Mouse (Mus musculus) erythroblast, embryonic 14.5 days (primary cell): ENCODE measurements around the gene Wnk1. TPM values are rescaled to one million over a fixed set of nuclear protein-coding genes. Genes with fewer than 3 reads are reported as not detected.

Source experiments
- H3K27me3 ChIP-seq: 2 replicates; pipeline ENCODE4 v1.6.1; 2012; ENCODE audit warnings: inconsistent platforms; ENCODE audit not compliant: control insufficient read depth
- H3K36me3 ChIP-seq: 2 replicates; pipeline ENCODE4 v1.6.1; 2012; ENCODE audit warnings: mild to moderate bottlenecking, inconsistent platforms; ENCODE audit not compliant: control insufficient read depth
- H3K4me1 ChIP-seq: 2 replicates; pipeline ENCODE4 v1.6.1; 2012; ENCODE audit warnings: inconsistent platforms; ENCODE audit not compliant: control insufficient read depth
- H3K4me3 ChIP-seq: replicated peaks from 2 replicates; pipeline ENCODE3; 2012; ENCODE audit warnings: moderate library complexity, mild to moderate bottlenecking, inconsistent platforms
- H3K9me3 ChIP-seq: 2 replicates; pipeline ENCODE4 v1.6.1; 2012; ENCODE audit warnings: low read length, inconsistent platforms, mixed read lengths; ENCODE audit not compliant: control insufficient read depth
- GATA1 ChIP-seq: IDR thresholded peaks from 2 replicates; pipeline ENCODE4 v1.6.1; 2012; ENCODE audit warnings: low read length, inconsistent platforms, mixed read lengths
- TAL1 ChIP-seq: IDR thresholded peaks from 3 replicates; pipeline ENCODE4 v1.6.1; 2012; ENCODE audit warnings: low read length, inconsistent platforms, mixed read lengths
- polyA plus RNA-seq: library from polyadenylated mRNA; stranded (reverse); fragments of >175 nt; gene quantifications from 2 replicates; pipeline ENCODE4 v1.2.3, GENCODE M21; 2012

The Wnk1 gene
- polyA plus RNA-seq, 1 experiment, result 4.3 TPM

DNA sequence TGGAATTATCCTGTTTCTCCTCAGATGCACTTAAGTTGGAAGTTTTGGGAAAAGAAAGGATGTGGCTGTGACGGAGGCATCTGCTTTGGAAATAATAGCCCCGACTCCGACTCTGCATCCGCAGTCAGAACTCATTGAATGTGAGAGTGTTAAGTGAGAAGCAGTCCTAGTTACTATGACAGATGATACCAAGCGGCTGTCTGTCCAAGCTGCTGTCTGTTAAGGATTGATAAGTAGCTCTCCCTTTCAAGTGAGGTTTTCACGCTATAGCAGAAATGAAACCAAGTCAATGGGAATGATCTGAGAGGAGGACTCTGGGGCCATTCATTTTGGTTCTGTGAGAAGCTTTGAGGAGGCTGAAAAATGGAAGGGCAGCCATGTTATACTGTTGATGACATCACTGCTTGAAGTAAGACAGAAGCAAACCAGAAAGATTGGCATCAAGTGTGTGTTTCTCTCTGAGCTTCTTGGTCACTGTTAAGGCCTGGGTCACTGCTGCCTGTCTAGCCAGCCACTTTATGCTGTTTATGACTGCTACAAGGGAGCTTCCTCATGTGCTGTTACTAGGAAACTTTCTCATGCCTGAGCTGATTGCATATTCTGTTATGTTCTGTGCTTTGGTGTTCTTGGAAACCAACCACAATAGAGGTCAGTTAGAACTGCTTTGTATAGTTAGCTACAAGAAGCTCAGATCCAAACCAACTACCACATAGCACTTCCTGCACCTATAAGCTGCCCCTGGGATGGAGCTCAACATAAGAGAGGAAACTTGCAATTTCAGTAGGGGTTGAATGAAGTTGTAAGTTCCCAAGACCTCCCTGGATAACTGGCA lies 38.4 kb upstream of the Wnk1 start:
- peaks cover 27% of the 10 kb centered on the region for H3K4me1 ChIP-seq
- no peaks in the 10 kb centered on the region for H3K36me3 ChIP-seq
- H3K27me3 ChIP-seq, result no peaks in the 10 kb centered on the region
- TF ChIP-seq GATA1 (0 out of 2 replicates have a peak, but pooled peaks have one; percentile 24), TAL1 (peak; percentile 63)
- H3K4me3 ChIP-seq, result peak overlapping the region; percentile 41
- H3K9me3 ChIP-seq, result no peaks in the 10 kb centered on the region

DNA sequence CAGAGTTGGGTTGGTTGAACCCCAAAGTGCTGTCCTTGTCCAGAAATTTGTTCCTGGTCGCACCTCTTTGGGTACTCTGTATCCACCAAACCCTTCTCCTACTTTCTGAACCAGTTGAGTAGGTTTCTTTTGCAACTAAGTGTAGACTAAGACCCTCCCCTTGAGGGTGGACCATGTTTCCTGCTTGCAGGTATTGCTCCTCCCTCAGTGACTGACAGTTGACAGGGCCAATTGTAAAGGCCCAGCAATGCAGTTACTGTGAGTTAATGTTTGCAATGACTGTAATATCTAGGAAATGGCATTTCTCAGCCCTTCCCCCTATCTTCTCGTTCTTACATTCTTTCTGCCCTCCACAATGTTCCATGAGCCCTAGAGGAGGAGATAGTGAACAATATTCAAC lies 34.2 kb upstream of the Wnk1 start:
- no peak for TF ChIP-seq GATA1
- TF ChIP-seq TAL1, result no peak

DNA sequence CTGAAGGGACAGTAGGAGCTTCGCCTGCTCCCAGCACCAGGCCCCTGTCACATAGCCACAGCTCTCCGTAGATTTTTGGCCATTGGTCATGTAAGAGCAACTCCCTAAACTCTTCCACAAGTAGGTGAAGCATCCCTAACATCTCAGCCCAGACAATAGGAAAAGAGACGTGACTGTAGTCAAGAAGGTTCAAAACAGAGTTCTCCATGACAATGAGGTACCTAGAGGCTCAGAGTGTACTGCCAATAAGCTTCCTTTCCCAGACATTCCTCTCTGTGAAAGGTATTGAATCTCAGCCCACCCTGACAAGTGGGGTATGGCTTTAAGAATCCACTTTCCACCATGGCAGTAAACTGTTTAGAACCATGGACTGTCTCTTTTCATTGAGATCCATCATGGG lies 31.1 kb upstream of the Wnk1 start:
- Histone ChIP-seq H3K36me3 (no peaks in the 10 kb centered on the region), H3K4me3 (no peak overlapping the region), H3K4me1 (peaks cover 11% of the 10 kb centered on the region), H3K27me3 (no peaks in the 10 kb centered on the region), H3K9me3 (no peaks in the 10 kb centered on the region)
- no peak for TF ChIP-seq TAL1
- no peak for TF ChIP-seq GATA1

More for the DNA sequence above, 34.2 kb upstream of the Wnk1 start:
- Histone ChIP-seq H3K9me3 (no peaks in the 10 kb centered on the region), H3K4me3 (no peak overlapping the region), H3K27me3 (no peaks in the 10 kb centered on the region), H3K36me3 (no peaks in the 10 kb centered on the region), H3K4me1 (peaks cover 20% of the 10 kb centered on the region)

DNA sequence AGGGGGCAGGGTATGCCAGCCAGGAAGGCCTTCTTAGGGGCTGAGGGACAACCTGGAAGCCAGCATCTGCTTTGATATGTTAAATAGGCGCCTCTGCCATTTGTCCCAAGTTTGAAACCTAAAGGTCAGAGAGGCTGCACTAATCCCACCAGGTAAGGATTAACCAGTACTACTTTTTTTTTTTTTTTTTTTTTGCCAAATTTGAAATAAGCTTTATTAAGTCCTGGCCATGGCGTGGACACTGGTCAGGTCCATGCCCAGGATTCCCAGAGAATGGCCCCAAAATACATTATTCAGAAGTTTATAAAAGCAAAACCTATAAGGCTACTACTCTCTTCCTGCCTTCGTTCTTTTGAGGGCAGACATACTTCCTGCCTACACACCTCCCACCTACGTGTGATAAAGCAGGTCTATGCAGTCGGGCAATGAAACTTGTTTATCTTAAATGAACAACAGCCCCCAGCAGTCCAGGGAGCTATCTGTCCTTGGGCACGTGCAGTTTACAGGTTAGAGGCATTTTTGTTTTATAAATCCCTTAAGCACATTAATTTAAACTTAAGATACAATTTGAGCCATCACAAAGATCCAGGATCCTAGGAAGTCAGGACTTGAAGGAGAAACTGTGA lies 27.2 kb upstream of the Wnk1 start:
- no peak for TF ChIP-seq TAL1
- no peak for TF ChIP-seq GATA1
- Histone ChIP-seq H3K4me1 (peaks cover 14% of the 10 kb centered on the region), H3K27me3 (no peaks in the 10 kb centered on the region), H3K36me3 (no peaks in the 10 kb centered on the region), H3K9me3 (no peaks in the 10 kb centered on the region), H3K4me3 (no peak overlapping the region)

DNA sequence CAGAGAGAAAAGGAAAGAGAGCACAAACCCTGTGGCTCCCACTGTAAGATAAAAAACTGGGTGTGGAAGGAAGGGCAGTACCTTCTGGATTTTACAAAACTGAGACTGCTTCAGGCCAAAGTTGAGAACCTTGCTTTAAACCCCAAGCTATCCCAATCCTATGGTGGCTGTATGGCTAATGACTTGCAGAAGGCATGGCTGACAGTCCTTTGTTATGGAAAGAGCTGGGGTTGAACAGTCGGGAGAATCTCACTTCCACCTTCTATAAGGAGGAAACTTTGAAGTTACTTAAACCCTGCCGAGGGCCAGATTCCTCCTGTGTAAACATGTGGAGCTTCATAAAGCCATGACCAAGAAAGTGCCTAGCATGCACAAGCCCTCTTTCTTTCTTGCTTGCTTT lies 26.2 kb upstream of the Wnk1 start:
- Histone ChIP-seq H3K4me1 (peaks cover 14% of the 10 kb centered on the region), H3K4me3 (no peak overlapping the region), H3K9me3 (no peaks in the 10 kb centered on the region), H3K36me3 (no peaks in the 10 kb centered on the region), H3K27me3 (no peaks in the 10 kb centered on the region)
- no peak for TF ChIP-seq TAL1
- TF ChIP-seq GATA1, result no peak

DNA sequence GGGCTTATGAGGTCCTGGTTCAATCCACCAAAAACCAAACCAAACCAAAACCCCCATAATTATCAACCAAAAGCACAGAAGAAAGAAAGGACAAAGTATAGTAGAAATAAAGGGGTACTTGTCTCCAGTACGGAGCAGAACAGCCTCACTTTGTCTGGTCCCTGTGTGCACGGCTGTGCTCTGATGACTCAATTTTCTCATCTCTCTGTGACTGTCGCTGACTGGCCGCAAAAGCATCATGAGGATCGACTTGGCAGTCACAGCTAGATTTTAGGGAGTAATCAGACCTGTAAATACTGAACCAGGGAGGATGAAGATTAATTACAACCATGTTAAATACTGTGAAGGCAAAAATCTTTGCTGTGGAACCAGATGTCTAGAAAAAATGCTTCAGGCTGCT lies 24.5 kb upstream of the Wnk1 start:
- H3K4me1 ChIP-seq, result peaks cover 14% of the 10 kb centered on the region
- H3K27me3 ChIP-seq, result no peaks in the 10 kb centered on the region
- no peaks in the 10 kb centered on the region for H3K36me3 ChIP-seq
- H3K4me3 ChIP-seq, result no peak overlapping the region
- no peaks in the 10 kb centered on the region for H3K9me3 ChIP-seq
- no peak for TF ChIP-seq GATA1
- TF ChIP-seq TAL1, result no peak

DNA sequence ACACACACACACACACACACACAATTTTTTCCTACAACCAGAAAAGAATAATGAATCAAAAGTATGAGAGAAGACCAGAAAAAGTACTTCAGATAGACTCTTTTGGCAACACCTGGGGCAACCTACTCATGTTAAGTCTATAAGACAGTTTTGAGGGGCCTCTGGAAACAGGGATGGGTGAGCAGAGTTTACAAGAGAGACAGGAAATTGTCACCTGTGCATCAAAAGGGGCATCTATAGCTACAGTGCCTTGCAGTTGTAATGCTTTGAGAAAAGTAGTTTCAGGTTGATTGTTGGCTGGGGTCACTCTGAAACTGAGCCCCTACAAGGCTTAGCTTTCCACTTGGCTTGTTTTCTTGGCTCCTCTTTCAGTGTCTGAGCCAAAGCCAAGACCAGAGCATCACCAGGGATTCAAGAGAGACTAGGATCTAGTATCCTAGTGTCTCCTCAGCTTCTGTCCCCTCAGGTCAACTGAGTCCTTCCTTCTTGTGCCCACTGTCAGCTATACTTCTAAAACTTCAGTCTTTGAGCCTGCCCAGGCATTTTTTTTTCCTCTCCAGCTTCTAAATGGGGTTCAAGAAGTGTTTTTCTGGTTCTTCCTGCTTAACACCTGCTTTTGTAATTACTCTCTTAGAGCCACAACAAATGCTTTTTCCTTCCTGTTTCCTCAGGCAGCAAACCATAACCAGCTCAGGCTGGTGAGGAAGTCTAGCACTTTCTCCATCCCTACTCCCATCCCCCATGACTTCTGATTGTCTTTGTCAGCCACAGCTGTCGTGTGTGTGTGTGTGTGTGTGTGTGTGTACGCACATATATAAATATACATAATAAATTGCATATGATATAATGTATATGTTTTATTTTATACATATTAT lies 17.4 kb upstream of the Wnk1 start:
- Histone ChIP-seq H3K4me1 (no peaks in the 10 kb centered on the region; the same call in 1 of the 2 replicates), H3K9me3 (no peaks in the 10 kb centered on the region), H3K27me3 (no peaks in the 10 kb centered on the region), H3K4me3 (no peak overlapping the region), H3K36me3 (no peaks in the 10 kb centered on the region)
- no peak for TF ChIP-seq TAL1
- no peak for TF ChIP-seq GATA1

DNA sequence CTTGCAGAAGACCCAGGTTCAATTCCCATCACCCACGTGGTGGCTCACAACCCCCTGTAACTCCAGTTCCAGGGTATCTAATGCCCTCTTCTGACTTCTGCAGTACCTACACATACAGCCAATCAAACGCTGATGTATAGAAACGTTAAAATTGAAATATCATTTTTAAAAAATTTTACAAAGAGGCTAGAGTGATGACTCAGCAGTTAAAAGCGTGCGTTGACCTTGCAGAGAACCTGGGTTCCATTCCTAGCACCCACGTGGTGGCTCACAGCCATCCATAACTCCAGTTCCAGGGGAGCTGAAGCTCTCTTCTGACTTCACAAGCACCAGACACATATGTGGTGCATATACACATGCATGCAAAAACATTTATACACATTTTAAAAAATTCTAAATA lies 15.9 kb upstream of the Wnk1 start:
- H3K4me3 ChIP-seq, result no peak overlapping the region
- H3K27me3 ChIP-seq, result no peaks in the 10 kb centered on the region
- no peaks in the 10 kb centered on the region; the same call in 1 of the 2 replicates for H3K4me1 ChIP-seq
- no peak for TF ChIP-seq TAL1
- no peak for TF ChIP-seq GATA1
- no peaks in the 10 kb centered on the region for H3K9me3 ChIP-seq
- H3K36me3 ChIP-seq, result no peaks in the 10 kb centered on the region
